Mouse (Mus musculus) CH12.LX (cell line): Measurements from ENCODE around the gene Lpin2. TPM values are rescaled to one million over a fixed set of nuclear protein-coding genes. Genes with fewer than 3 reads are reported as not detected.
A peak's percentile ranks its signal among the peaks of the same experiment; 100 is the strongest.

Experiments
- DNase-seq: peaks from one replicate; pipeline ENCODE4 v3.0.0-alpha.2; 2013; ENCODE audit errors: extremely low read depth
- H3K27ac ChIP-seq: 2 replicates; pipeline ENCODE4 v1.5.1; 2012; ENCODE audit warnings: low read depth, mild to moderate bottlenecking, control low read depth, moderate library complexity; ENCODE audit not compliant: insufficient read depth
- H3K27me3 ChIP-seq: replicated peaks from 2 replicates; pipeline ENCODE3; 2012; ENCODE audit warnings: inconsistent platforms
- H3K36me3 ChIP-seq, 2 experiments: replicated peaks in 1 of 2; 2 replicates each; pipeline versions ENCODE3 to v1.6.1; 2012; ENCODE audit warnings: inconsistent platforms in 1 of 2, low read length in 1 of 2, mild to moderate bottlenecking in 1 of 2, mixed read lengths in 1 of 2, moderate library complexity in 1 of 2; ENCODE audit not compliant: control insufficient read depth in 1 of 2, insufficient read depth in 1 of 2
- H3K4me1 ChIP-seq, 2 experiments: 2 replicates each; pipeline ENCODE4 v1.6.1; 2012; ENCODE audit warnings: inconsistent platforms in 1 of 2, moderate library complexity in 1 of 2; ENCODE audit not compliant: insufficient read depth in 2 of 2, control insufficient read depth in 1 of 2
- H3K4me2 ChIP-seq: 2 replicates; pipeline ENCODE4 v1.6.1; 2012; ENCODE audit warnings: low read depth, mild to moderate bottlenecking, control low read depth; ENCODE audit not compliant: poor library complexity, insufficient read depth, severe bottlenecking
- H3K4me3 ChIP-seq, 3 experiments: fragments of 150-350 bp in 1 of 3; sonication (generic) in 1 of 3; replicated peaks in 1 of 3; 2 replicates each; pipeline versions ENCODE3 to v1.5.1; 2011 to 2012; ENCODE audit warnings: low read depth in 2 of 3, low read length in 2 of 3, mild to moderate bottlenecking in 2 of 3, moderate library complexity in 2 of 3, control low read depth in 1 of 3, improper control_type of control experiment in 1 of 3, inconsistent platforms in 1 of 3, mixed read lengths in 1 of 3; ENCODE audit not compliant: poor library complexity in 1 of 3
- H3K79me2 ChIP-seq: replicated peaks from 2 replicates; pipeline ENCODE4 v1.6.1; 2012; ENCODE audit warnings: mild to moderate bottlenecking, moderate library complexity; ENCODE audit not compliant: control insufficient read depth, poor library complexity, insufficient read depth, severe bottlenecking; ENCODE audit errors: extremely low read depth
- H3K9ac ChIP-seq: 2 replicates; pipeline ENCODE4 v1.6.1; 2012; ENCODE audit warnings: low read depth, mild to moderate bottlenecking, control low read depth, moderate library complexity; ENCODE audit not compliant: insufficient read depth
- H3K9me3 ChIP-seq: replicated peaks from 2 replicates; pipeline ENCODE3; 2012; ENCODE audit warnings: low read length, inconsistent platforms, mixed read lengths
- CHD1 ChIP-seq: IDR thresholded peaks from 2 replicates; pipeline ENCODE4 v1.6.1; 2012; ENCODE audit warnings: low read depth, low read length, improper control_type of control experiment, inconsistent platforms
- CHD2 ChIP-seq: IDR thresholded peaks from 2 replicates; pipeline ENCODE4 v1.6.1; 2011; ENCODE audit warnings: low read length, improper control_type of control experiment
- CTCF ChIP-seq, 2 experiments: IDR thresholded peaks in 1 of 2; conservative IDR thresholded peaks in 1 of 2; 2 replicates each; pipeline ENCODE4 v1.5.1; 2011 to 2012; ENCODE audit warnings: low read depth in 2 of 2, low read length in 2 of 2, improper control_type of control experiment in 1 of 2, inconsistent platforms in 1 of 2, mild to moderate bottlenecking in 1 of 2, moderate library complexity in 1 of 2
- E2F4 ChIP-seq: IDR thresholded peaks from 2 replicates; pipeline ENCODE4 v1.6.1; 2011; ENCODE audit warnings: low read depth, low read length, improper control_type of control experiment; ENCODE audit not compliant: insufficient replicate concordance
- HCFC1 ChIP-seq: IDR thresholded peaks from 2 replicates; pipeline ENCODE4 v1.6.1; 2012; ENCODE audit warnings: low read depth, mild to moderate bottlenecking, inconsistent platforms, low read length, improper control_type of control experiment
- JUN ChIP-seq: IDR thresholded peaks from 2 replicates; pipeline ENCODE4 v1.6.1; 2011; ENCODE audit warnings: low read depth, mild to moderate bottlenecking, low read length, improper control_type of control experiment, moderate library complexity; ENCODE audit not compliant: insufficient read depth
- JUND ChIP-seq: conservative IDR thresholded peaks from 2 replicates; pipeline ENCODE4 v1.6.1; 2011; ENCODE audit warnings: low read depth, low read length, improper control_type of control experiment
- MAFK ChIP-seq: IDR thresholded peaks from 2 replicates; pipeline ENCODE4 v1.6.1; 2011; ENCODE audit warnings: low read length, improper control_type of control experiment; ENCODE audit not compliant: insufficient replicate concordance
- MAX ChIP-seq: IDR thresholded peaks from 2 replicates; pipeline ENCODE4 v1.6.1; 2011; ENCODE audit warnings: low read length, improper control_type of control experiment
- MEF2A ChIP-seq: IDR thresholded peaks from 2 replicates; pipeline ENCODE4 v1.6.1; 2014; ENCODE audit warnings: low read depth, mild to moderate bottlenecking, inconsistent platforms, low read length, improper control_type of control experiment, borderline replicate concordance
- POLR2AphosphoS2 ChIP-seq: IDR thresholded peaks from 2 replicates; pipeline ENCODE4 v1.6.1; 2011; ENCODE audit warnings: low read depth, low read length, improper control_type of control experiment
- RAD21 ChIP-seq: IDR thresholded peaks from 2 replicates; pipeline ENCODE4 v1.6.1; 2011; ENCODE audit warnings: low read depth, mild to moderate bottlenecking, low read length, improper control_type of control experiment, moderate library complexity
- SMC3 ChIP-seq: IDR thresholded peaks from 2 replicates; pipeline ENCODE4 v1.6.1; 2011; ENCODE audit warnings: low read depth, low read length, improper control_type of control experiment
- TBP ChIP-seq: conservative IDR thresholded peaks from 2 replicates; pipeline ENCODE4 v1.6.1; 2011; ENCODE audit warnings: low read depth, low read length, improper control_type of control experiment
- UBTF ChIP-seq: IDR thresholded peaks from 2 replicates; pipeline ENCODE4 v1.6.1; 2012; ENCODE audit warnings: low read depth, mild to moderate bottlenecking, inconsistent platforms, low read length, improper control_type of control experiment, moderate library complexity
- USF1 ChIP-seq: IDR thresholded peaks from 2 replicates; pipeline ENCODE4 v1.6.1; 2014; ENCODE audit warnings: low read depth, mild to moderate bottlenecking, inconsistent platforms, low read length, improper control_type of control experiment
- USF2 ChIP-seq: conservative IDR thresholded peaks from 2 replicates; pipeline ENCODE4 v1.6.1; 2011; ENCODE audit warnings: low read depth, low read length, improper control_type of control experiment
- dilution Hi-C: fragments of 300-500 bp; cut with MboI; formaldehyde crosslinking; loops from 2 replicates; pipeline ENCODE4 v1.14.3; 2020; ENCODE audit warnings: low sequenced_read_pairs; ENCODE audit not compliant: extremely low pct_unique_long_range_greater_than_20kb, extremely low pct_ligation_motif_present
- in situ Hi-C: fragments of 300-500 bp; cut with MboI; formaldehyde crosslinking; loops from 3 replicates; pipeline ENCODE4 v1.14.3; 2019; ENCODE audit warnings: low sequenced_read_pairs, low pct_ligation_motif_present, low pct_unique_long_range_greater_than_20kb, mixed read lengths
- polyA plus RNA-seq: library from polyadenylated mRNA; unstranded; fragments of >175 nt; gene quantifications from 2 replicates; pipeline ENCODE4 v1.2.1, GENCODE M21; 2012; ENCODE audit warnings: low read depth; ENCODE audit not compliant: insufficient read length
- total RNA-seq, 2 experiments: library from RNA; depleted of rRNA; stranded (reverse); fragments of 300-350 nt in 1 of 2; fragments of >200 nt in 1 of 2; gene quantifications; 2 replicates each; pipeline ENCODE4 v1.2.3; 2012 to 2014

Lpin2 gene
- total and polyA plus RNA-seq, 3 experiments: 25.4 to 31.4 (median 28.1) TPM

DNA sequence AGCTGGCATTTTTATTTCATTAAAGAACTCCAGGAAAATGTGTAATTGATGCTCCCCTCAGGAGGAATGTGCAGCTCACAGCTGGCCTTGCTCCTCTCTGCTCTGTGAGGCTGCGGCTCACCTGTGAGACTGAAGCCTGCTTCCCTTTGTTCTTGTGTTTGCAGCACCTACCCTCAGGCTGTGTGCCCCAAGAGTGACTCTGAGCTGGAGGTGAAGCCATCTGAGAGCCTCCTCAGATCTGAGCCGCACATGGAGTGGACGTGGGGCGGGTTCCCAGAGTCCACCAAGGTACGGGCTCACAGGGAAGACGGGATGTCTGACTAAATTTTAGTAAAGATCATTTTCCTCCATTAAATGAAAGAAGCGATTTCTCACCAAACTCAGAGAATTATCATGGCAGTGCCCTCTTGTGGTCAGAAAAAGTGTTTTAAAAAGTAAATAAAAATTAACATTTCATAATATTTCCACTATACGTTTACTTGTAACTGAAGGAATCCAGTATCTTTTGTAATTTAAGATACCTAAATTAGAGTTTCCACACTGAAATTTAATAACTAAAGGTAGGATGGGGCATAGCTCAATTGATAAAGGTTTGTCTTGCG is 47.8 kb downstream of the Lpin2 start:
- Histone ChIP-seq H3K27ac (no peak overlapping the region), H3K4me2 (no peak overlapping the region), H3K9me3 (no peaks in the 10 kb centered on the region), H3K27me3 (no peaks in the 10 kb centered on the region), H3K9ac (no peak overlapping the region), H3K36me3 (peaks cover 33 to 62% of the 10 kb centered on the region in 2 experiments), H3K79me2 (0 out of 2 replicates have a peak, but pooled peaks cover 2% of the 10 kb centered on the region), H3K4me1 (peaks cover 2 to 23% of the 10 kb centered on the region in 2 experiments; a peak in 3 of 4 replicates), H3K4me3 (no peak overlapping the region)
- in situ Hi-C loops (no loop called here), dilution Hi-C loops (no loop called here)
- DNase-seq: no peak
- TF ChIP-seq SMC3: peak; percentile 50
- TF ChIP-seq RAD21: peak; percentile 47
- TF ChIP-seq CTCF (conservative IDR thresholded peaks at IDR 0.05 in 1 of 2, IDR thresholded peaks at IDR 0.05 in 1 of 2; ENCODE audit: low read depth in 2 of 2, low read length in 2 of 2): peak in 1 of 2 experiments; percentile 59; a peak in 2 of 4 replicates
- no peak for TF ChIP-seq JUN
- TF ChIP-seq UBTF: no peak

DNA sequence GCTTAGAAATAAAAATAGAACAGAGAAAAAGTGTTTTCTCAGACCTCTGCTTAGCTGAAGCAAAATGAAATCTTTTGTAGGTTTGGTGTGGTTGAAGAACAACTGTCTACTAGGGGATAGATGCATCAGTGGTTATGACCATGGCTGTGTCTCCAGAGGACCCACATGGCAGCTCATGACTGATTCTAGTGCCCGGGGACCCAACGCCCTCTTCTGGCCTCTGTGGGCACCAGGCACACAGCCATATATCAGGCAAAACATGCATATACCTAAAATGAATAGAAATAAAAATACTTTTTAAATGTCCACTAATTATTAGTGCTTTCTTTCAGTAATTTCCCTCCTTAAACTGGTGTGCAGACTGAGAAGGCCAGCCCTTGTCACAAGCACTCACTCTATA is 49.6 kb downstream of the Lpin2 start:
- Histone ChIP-seq H3K9ac (no peak overlapping the region), H3K4me1 (peaks cover 0 to 23% of the 10 kb centered on the region in 2 experiments; a peak in 2 of 4 replicates), H3K27ac (no peak overlapping the region), H3K9me3 (no peaks in the 10 kb centered on the region), H3K79me2 (0 out of 2 replicates have a peak, but pooled peaks cover 2% of the 10 kb centered on the region), H3K36me3 (peaks cover 42 to 73% of the 10 kb centered on the region in 2 experiments), H3K27me3 (no peaks in the 10 kb centered on the region), H3K4me3 (no peak overlapping the region), H3K4me2 (no peak overlapping the region)
- TF ChIP-seq E2F4 (no peak), POLR2AphosphoS2 (no peak), JUND (no peak), TBP (no peak), SMC3 (peak; percentile 9; the same call in 1 of the 2 replicates), MAFK (no peak), CTCF (conservative IDR thresholded peaks at IDR 0.05 in 1 of 2, IDR thresholded peaks at IDR 0.05 in 1 of 2; ENCODE audit: low read depth in 2 of 2, low read length in 2 of 2) (peak in 1 of 2 experiments; percentile 39; a peak in 2 of 4 replicates), HCFC1 (no peak), UBTF (no peak), MAX (no peak), USF2 (no peak), CHD2 (no peak), CHD1 (no peak), USF1 (no peak), MEF2A (no peak)
- in situ Hi-C loops: no loop called here
- no peak for DNase-seq
- dilution Hi-C loops: no loop called here
